Comparison of ENCODE assay signal across 8 mouse cellular contexts in the genomic region with DNA sequence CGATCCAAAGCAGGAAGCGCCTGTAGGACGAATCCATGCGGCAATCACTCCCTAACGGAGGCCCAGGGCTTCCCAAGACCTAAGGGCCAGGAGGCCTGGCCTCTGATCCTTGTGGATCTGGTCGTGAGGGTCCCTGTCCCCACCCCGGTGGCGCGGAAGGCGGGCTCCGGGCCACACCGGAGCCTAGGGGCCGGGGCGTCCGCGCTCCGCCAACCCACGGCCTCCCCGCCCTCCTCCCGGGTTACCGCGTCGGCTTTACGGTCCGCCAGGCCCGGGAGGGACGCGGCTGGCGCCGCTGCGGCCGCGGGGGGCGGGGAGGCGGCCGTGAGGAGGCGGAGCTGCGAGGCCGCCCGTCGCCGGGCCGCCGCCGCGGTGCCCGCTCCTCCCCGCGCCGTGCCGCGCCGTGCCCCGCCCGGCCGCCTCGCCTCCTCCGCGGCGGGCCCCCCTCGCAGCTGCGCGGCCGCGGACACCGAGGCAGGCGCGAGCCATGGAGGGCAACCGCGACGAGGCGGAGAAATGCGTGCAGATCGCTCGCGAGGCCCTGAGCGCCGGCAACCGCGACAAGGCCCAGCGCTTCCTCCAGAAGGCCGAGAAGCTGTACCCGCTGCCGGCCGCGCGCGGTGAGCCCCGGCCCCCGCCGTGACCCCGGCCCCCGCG. TPM values are rescaled to one million over a fixed set of nuclear protein-coding genes. Genes with fewer than 3 reads are reported as not detected.
DNase-seq lines count a peak whose midpoint lies in the region; ATAC-seq and TF ChIP-seq lines count a peak whose summit lies in the region.

A gene (plus strand): TSS at position 239 of the 657 bp plus-strand sequence.

- H3K9ac ChIP-seq in hindbrain, embryonic 14.5 days, result peak within 1 kb of the TSS; percentile 98

- H3K9me3 ChIP-seq in hindbrain, embryonic 14.5 days (ENCODE audit: control insufficient read depth, low read length), result no peaks in the 10 kb centered on the region

- H3K4me1 ChIP-seq in hindbrain, embryonic 14.5 days (replicated peaks; ENCODE audit: control insufficient read depth, insufficient read depth, low read length), result peaks cover 24% of the 10 kb centered on the region

- peak; percentile 21 for ATAC-seq in hindbrain, embryonic 14.5 days (ENCODE audit: low FRiP score)

- peaks cover 6% of the 10 kb centered on the region for H3K36me3 ChIP-seq in hindbrain, embryonic 14.5 days (replicated peaks; ENCODE audit: control insufficient read depth, insufficient read depth)
- no peaks in the 10 kb centered on the region for H3K36me3 ChIP-seq in macrophage (ENCODE audit: inconsistent target)

- no peaks in the 10 kb centered on the region for H3K27me3 ChIP-seq in hindbrain, embryonic 14.5 days (ENCODE audit: control insufficient read depth, insufficient read depth, low read length)

- peak within 1 kb of the TSS; percentile 97 for H3K27ac ChIP-seq in hindbrain, embryonic 14.5 days
- H3K27ac ChIP-seq in left cerebral cortex, adult 2 months, result peak within 1 kb of the TSS; percentile 98
- H3K27ac ChIP-seq in macrophage, result peak within 1 kb of the TSS; percentile 83

- peak within 1 kb of the TSS; percentile 90 for H3K4me3 ChIP-seq in hindbrain, embryonic 14.5 days (replicated peaks; ENCODE audit: low read length)
- H3K4me3 ChIP-seq in left cerebral cortex, adult 2 months, result peak within 1 kb of the TSS; percentile 67
- H3K4me3 ChIP-seq in macrophage (ENCODE audit: inconsistent target), result peak within 1 kb of the TSS; percentile 71

- intact Hi-C loops in left cerebral cortex, adult 2 months (cut with DNase I), result loop anchor here (1.0 to 5.0 kb wide), 4 partner anchors 51 to 277 kb away; a partner anchor contains a TSS

- peak; percentile 73 for DNase-seq in WW6 (ENCODE audit: low read depth, low spot score)
- peak; percentile 79 to 85 for DNase-seq in cerebellum, postnatal 25 days
- peak; percentile 40 to 55 for DNase-seq in frontal cortex, postnatal 36 days (ENCODE audit: low spot score in 2 of 2)
- DNase-seq in hindbrain, embryonic 14.5 days (ENCODE audit: low spot score), result peak; percentile 60
- peak; percentile 64 to 65 for DNase-seq in left cerebral cortex, adult 2 months (ENCODE audit: extremely low spot score in 1 of 2, low spot score in 2 of 2)
- peak; percentile 49 for DNase-seq in retina, postnatal 7 days (ENCODE audit: low read depth, low spot score)
- DNase-seq in urinary bladder, adult 2 months (ENCODE audit: low spot score), result peak; percentile 75

- TF ChIP-seq CTCF in left cerebral cortex, adult 2 months (IDR thresholded peaks at IDR 0.05), result no peak

- peaks cover 59% of the 10 kb centered on the region for H3K79me2 ChIP-seq in macrophage (ENCODE audit: inconsistent target)

- H3K4me2 ChIP-seq in hindbrain, embryonic 14.5 days (replicated peaks), result peak within 1 kb of the TSS; percentile 86

- WGBS in hindbrain, embryonic 14.5 days, result under 1% methylated on average over 71 of the region's 94 CpGs
- WGBS in macrophage (ENCODE audit: missing documents), result 1% methylated on average over 60 of the region's 94 CpGs

RNA-seq across cellular contexts. Expression of the gene that starts here (rescaled TPM):
- 19.1 and 19.8 TPM in 2 replicates for polyA plus RNA-seq in hindbrain, embryonic 14.5 days (2014; fragmentation: Nextera tagmentation; extraction: Ambion mirVana)
- total RNA-seq in left cerebral cortex, adult 2 months (2021), result 10 to 100 TPM; 44.5 to 47.6 TPM
- 100 to 1,000 TPM in 4 of 26 experiments, 10 to 100 TPM in 22; 18.1 to 133 (median 45.6) TPM for total RNA-seq in macrophage (2018; cell fraction: chromatin; rRNA removed)
- total RNA-seq in macrophage (2018; cell fraction: cytosol; rRNA removed), result 10 to 100 TPM in 25 of 26 experiments, 1 to 10 TPM in 1; 10.0 to 52.7 (median 19.8) TPM
- 100 to 1,000 TPM in 2 of 26 experiments, 10 to 100 TPM in 24; 15.0 to 122 (median 33.7) TPM for total RNA-seq in macrophage (2018; cell fraction: nucleus; rRNA removed)
- polyA plus RNA-seq in macrophage (2018), result 20.4 to 33.0 TPM (median 25.9 TPM) in 3 replicates
- polyA plus RNA-seq in urinary bladder, adult 2 months (2012; rRNA removed), result 7.9 and 8.8 TPM in 2 replicates

Comparison
In these comparisons a context has a peak if more than half of its experiments do, and no peak if none do; other contexts are left out.
1. Peak in every context shown above with its lines: DNase-seq, ATAC-seq, H3K4me3 ChIP-seq and H3K27ac ChIP-seq.